ENCODE assay signal across 24 mouse cellular contexts in the genomic region with DNA sequence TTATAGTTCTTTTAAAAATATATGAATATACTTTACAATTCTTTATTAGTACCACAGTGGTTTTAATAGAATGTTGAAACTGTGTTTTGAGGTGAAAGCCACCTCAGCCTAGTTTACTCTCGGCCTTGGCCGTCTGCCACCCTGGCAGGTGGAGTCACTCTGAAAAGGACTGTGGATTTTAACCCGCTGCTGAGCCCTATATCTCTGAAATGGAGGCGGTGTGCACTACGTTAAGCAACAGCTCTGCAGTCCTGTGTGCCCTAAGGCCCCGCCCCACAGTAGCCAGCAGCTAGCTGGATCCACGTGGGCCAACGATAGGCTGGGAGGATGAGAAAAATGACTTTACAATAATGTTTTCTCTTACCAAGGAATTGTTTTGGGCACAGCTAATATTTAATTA.
A peak's percentile ranks its signal among the peaks of the same experiment; 100 is the strongest.
DNase-seq lines count a peak whose midpoint lies in the region; ATAC-seq and TF ChIP-seq lines count a peak whose summit lies in the region.
"Had no signal": no experiment of that assay in that cellular context is flagged by ENCODE, and none has a peak within 500 bp of the region (broad histone marks: within the 10 kb centered on the region; RNA-seq: fewer than 3 reads in every experiment).

No protein-coding gene starts in this region.

- WGBS in liver, postnatal 0 days (ENCODE audit: insufficient replicate concordance) = 61% methylated on average over 8 of the region's 8 CpGs
- 57% methylated on average over 8 of the region's 8 CpGs for WGBS in stomach, postnatal 0 days

- TF ChIP-seq CTCF in liver, postnatal 0 days (IDR thresholded peaks at IDR 0.05; ENCODE audit: low read depth) = no peak
- TF ChIP-seq CTCF in stomach, postnatal 0 days (IDR thresholded peaks at IDR 0.05; ENCODE audit: low read depth) = no peak

- no peak overlapping the region for H3K27ac ChIP-seq in liver, postnatal 0 days (ENCODE audit: low read depth)
- H3K27ac ChIP-seq in stomach, postnatal 0 days (replicated peaks) = no peak overlapping the region
- H3K27ac ChIP-seq: embryonic facial prominence, embryonic 15.5 days; forebrain, embryonic 15.5 days; hindbrain, embryonic 10.5 days; kidney, embryonic 15.5 days; limb, embryonic 15.5 days; neural tube, embryonic 15.5 days had no signal

- no peak overlapping the region for H3K9ac ChIP-seq in liver, postnatal 0 days (replicated peaks)
- H3K9ac ChIP-seq in stomach, postnatal 0 days (ENCODE audit: low read length) = no peak overlapping the region
- H3K9ac ChIP-seq: embryonic facial prominence, embryonic 15.5 days; forebrain, embryonic 15.5 days; heart, embryonic 12.5 days; kidney, embryonic 15.5 days; limb, embryonic 15.5 days; neural tube, embryonic 15.5 days had no signal

- no peak overlapping the region for H3K4me2 ChIP-seq in liver, postnatal 0 days (ENCODE audit: low read depth, low read length)
- no peak overlapping the region for H3K4me2 ChIP-seq in stomach, postnatal 0 days (replicated peaks; ENCODE audit: low read depth)
- H3K4me2 ChIP-seq: embryonic facial prominence, embryonic 15.5 days; forebrain, embryonic 15.5 days; heart, embryonic 12.5 days; kidney, embryonic 15.5 days; limb, embryonic 15.5 days; midbrain, embryonic 11.5 days; neural tube, embryonic 15.5 days had no signal

- no peaks in the 10 kb centered on the region for H3K9me3 ChIP-seq in liver, postnatal 0 days (ENCODE audit: low read length)
- H3K9me3 ChIP-seq in stomach, postnatal 0 days (ENCODE audit: control insufficient read depth, low read length) = no peaks in the 10 kb centered on the region
- H3K9me3 ChIP-seq: embryonic facial prominence, embryonic 15.5 days; forebrain, embryonic 15.5 days; heart, embryonic 12.5 days; hindbrain, embryonic 10.5 days; kidney, embryonic 15.5 days; limb, embryonic 15.5 days; neural tube, embryonic 15.5 days had no signal

- DNase-seq in adrenal gland, postnatal 10 days = peak; percentile 6
- no peak for DNase-seq in adrenal gland, postnatal 25 days
- DNase-seq in liver, postnatal 0 days = peak; percentile 36
- DNase-seq in liver = no peak
- peak; percentile 59 to 73 for DNase-seq in cerebellum, postnatal 10 days
- DNase-seq in stomach, postnatal 0 days (ENCODE audit: low spot score) = peak; percentile 30
- no peak for DNase-seq in gastrocnemius, postnatal 10 days
- DNase-seq in urinary bladder, postnatal 36 days (ENCODE audit: low spot score in 2 of 2) = no peak
- DNase-seq: heart, adult 11 months; heart, postnatal 10 days; kidney, adult 11 months; kidney, postnatal 36 days; layer of hippocampus, adult 9-11 months; lung, postnatal 10 days; right cerebral cortex, postnatal 14 days had no signal

- H3K4me3 ChIP-seq in liver, postnatal 0 days (ENCODE audit: low read depth, low read length) = no peak overlapping the region
- H3K4me3 ChIP-seq in stomach, postnatal 0 days (ENCODE audit: low read depth, low read length) = no peak overlapping the region
- H3K4me3 ChIP-seq: embryonic facial prominence, embryonic 15.5 days; forebrain, embryonic 15.5 days; heart, embryonic 12.5 days; hindbrain, embryonic 10.5 days; kidney, embryonic 15.5 days; limb, embryonic 15.5 days; neural tube, embryonic 15.5 days had no signal

- no peaks in the 10 kb centered on the region for H3K4me1 ChIP-seq in liver, postnatal 0 days (ENCODE audit: insufficient read depth)
- H3K4me1 ChIP-seq in stomach, postnatal 0 days (replicated peaks; ENCODE audit: control insufficient read depth, insufficient read depth) = no peaks in the 10 kb centered on the region
- H3K4me1 ChIP-seq: embryonic facial prominence, embryonic 15.5 days; forebrain, embryonic 15.5 days; heart, embryonic 12.5 days; hindbrain, embryonic 10.5 days; kidney, embryonic 15.5 days; limb, embryonic 15.5 days; neural tube, embryonic 15.5 days had no signal

- H3K27me3 ChIP-seq in liver, postnatal 0 days (ENCODE audit: insufficient read depth, low read length) = no peaks in the 10 kb centered on the region
- H3K27me3 ChIP-seq in stomach, postnatal 0 days (ENCODE audit: control insufficient read depth, insufficient read depth, low read length) = no peaks in the 10 kb centered on the region
- H3K27me3 ChIP-seq: embryonic facial prominence, embryonic 15.5 days; forebrain, embryonic 15.5 days; heart, embryonic 12.5 days; kidney, embryonic 15.5 days; limb, embryonic 15.5 days; neural tube, embryonic 15.5 days had no signal

- no peaks in the 10 kb centered on the region for H3K36me3 ChIP-seq in liver, postnatal 0 days (replicated peaks; ENCODE audit: insufficient read depth, low read length)
- no peaks in the 10 kb centered on the region for H3K36me3 ChIP-seq in stomach, postnatal 0 days (ENCODE audit: control insufficient read depth, insufficient read depth, low read length)
- H3K36me3 ChIP-seq: embryonic facial prominence, embryonic 15.5 days; forebrain, embryonic 15.5 days; heart, embryonic 12.5 days; hindbrain, embryonic 10.5 days; kidney, embryonic 15.5 days; limb, embryonic 15.5 days; neural tube, embryonic 15.5 days had no signal

- TF ChIP-seq EP300 in liver, postnatal 0 days (IDR thresholded peaks at IDR 0.05; ENCODE audit: low read depth) = no peak
- no peak for TF ChIP-seq EP300 in stomach, postnatal 0 days (optimal IDR thresholded peaks at IDR 0.05)

- peak; percentile 92 for ATAC-seq in liver, postnatal 0 days
- no peak for ATAC-seq in stomach, postnatal 0 days (ENCODE audit: low FRiP score, low TSS enrichment)
- ATAC-seq: forebrain, embryonic 15.5 days; hindbrain, embryonic 16.5 days had no signal

Comparison
In these comparisons a context has a peak if more than half of its experiments do, and no peak if none do; other contexts are left out.
1. DNase-seq: peak in adrenal gland, postnatal 10 days (single experiment), liver, postnatal 0 days (single experiment), cerebellum, postnatal 10 days (2 of 2) and stomach, postnatal 0 days (single experiment); none in adrenal gland, postnatal 25 days (single experiment), liver (single experiment), gastrocnemius, postnatal 10 days (single experiment) and urinary bladder, postnatal 36 days (0 of 2).